Mouse (Mus musculus): ENCODE measurements around the gene Gm21650.
"Not testable (repeated sequence)": the region's sequence is repeated elsewhere in the genome, so short reads cannot be mapped to it uniquely, and the experiment has no call there.

The Gm21650 gene

GRCm38 (mm10) chrY:77692508-77692907 is at the start of gene Gm21650:
Gm21650 (plus strand) TSS chrY:77692808.
- ATAC-seq (ENCODE audit: low TSS enrichment): not testable (repeated sequence)

Measured in frontal cortex, adult (tissue).